Mouse (Mus musculus) retina, postnatal 7 days (tissue): ENCODE results near the gene Cnpy3.
"Not testable (repeated sequence)": the region's sequence is repeated elsewhere in the genome, so short reads cannot be mapped to it uniquely, and the experiment has no call there.

Source experiments
- DNase-seq: peaks from one replicate; pipeline ENCODE4 v3.0.0-alpha.2; 2012; ENCODE audit warnings: low read depth, low spot score

The Cnpy3 gene

DNA sequence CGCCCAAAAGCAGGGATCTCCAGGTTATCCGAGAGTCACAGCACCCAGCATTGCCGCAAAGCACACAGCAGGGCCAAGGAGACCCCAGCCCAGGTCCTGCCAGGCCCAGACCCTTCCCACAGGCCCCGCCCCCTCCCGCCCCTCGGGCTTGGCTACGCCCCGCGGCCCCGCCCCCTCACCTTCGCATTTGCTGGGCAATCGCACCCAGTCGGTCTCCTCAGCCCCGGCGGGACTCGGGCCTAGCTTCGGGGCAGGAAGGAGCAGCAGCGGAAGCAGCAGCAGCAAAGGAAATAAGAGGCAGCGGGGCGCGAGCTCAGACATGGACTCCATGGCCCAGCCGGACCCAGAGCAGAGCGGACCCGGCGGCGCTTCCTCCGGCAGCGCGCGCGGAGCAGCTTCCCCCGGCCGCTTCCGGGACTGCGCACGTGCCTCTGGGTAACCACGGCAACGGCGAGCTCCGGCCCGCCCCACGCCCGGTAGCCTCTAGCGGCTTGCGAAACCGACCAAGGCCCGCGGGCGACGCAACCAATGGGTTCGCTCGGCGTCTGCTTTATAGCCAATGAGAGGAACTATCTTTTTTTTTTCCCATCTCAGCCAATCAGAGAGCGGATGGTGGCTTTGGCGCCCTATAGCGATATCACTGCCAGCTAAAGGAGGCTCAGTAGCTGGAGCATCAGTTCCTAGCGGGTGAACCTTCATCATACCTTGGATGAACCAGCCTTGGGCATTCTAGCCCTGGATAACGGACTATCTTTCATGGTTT is at the start of gene Cnpy3:
Gene Cnpy3 (minus strand): TSS at position 421 of the 763 bp plus-strand sequence.
- peak; percentile 95 for DNase-seq

DNA sequence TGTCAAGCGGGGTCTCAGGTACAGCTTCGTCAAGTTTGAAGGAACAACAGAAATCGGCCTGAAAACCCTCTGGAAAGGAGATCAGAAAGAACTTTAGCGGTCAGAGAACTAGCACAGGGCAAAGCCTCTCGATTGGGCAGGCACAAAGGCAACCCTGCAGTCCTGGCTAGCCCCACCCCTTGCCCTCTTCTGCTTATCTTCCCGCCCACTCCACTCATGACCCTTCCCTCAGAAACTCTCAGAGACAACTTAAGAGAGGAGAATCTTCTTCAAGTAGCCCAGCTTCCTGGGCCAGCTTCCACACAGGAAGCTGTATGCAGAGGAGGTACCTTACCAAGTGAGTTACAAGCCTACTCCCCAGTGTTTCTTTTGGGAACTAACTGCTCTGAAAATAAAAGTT is 49.7 kb upstream of the Cnpy3 start:
- DNase-seq = no peak

GRCm38 (mm10) chr17:46799680-46800079 is 47.7 kb upstream of the Cnpy3 start:
- no peak for DNase-seq

- no peak for DNase-seq
Observed at GRCm38 (mm10) chr17:46797386-46797785, 45.4 kb upstream of the Cnpy3 start.

DNA sequence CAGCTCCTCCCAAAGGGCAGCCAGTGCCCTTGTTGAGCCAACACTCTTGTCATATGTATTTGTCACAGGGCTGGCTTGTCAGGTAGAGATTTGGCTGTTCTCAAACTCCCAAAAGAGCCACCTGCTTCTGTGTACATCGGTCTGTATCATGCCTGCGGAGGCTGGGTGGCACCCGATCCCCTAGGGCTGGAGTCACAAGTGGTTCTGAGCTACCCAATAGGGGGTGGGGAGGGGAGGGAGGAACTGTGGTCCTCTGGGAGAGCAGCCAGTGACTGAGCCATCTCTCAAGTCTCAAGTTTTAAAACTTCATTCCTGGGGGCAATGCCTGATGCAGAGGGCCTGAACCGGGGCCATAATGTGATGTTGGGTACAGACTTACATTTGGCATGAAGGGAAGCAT is 44.7 kb upstream of the Cnpy3 start:
- no peak for DNase-seq

GRCm38 (mm10) chr17:46792963-46793362 is 40.9 kb upstream of the Cnpy3 start:
- no peak for DNase-seq

GRCm38 (mm10) chr17:46787974-46788373 is 36.0 kb upstream of the Cnpy3 start:
- not testable (repeated sequence) for DNase-seq

- no peak for DNase-seq
Observed at GRCm38 (mm10) chr17:46786952-46787351, 34.9 kb upstream of the Cnpy3 start.

DNA sequence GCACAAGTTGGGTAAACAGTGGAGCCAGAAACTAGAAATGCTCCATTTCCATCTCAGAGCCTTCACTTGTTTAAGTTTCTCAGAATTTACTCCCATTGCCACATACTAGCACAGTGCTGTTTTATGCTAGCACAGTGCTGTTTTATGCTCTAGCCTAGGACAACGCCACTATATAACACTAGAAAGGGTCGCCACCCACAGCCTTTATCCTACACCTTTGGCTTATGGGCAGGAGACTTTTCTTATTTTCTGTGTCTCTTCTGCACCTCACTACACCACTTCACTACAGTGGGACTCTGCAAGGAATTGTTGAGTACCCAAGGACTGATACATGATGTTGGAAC is 31.2 kb upstream of the Cnpy3 start:
- no peak for DNase-seq

DNA sequence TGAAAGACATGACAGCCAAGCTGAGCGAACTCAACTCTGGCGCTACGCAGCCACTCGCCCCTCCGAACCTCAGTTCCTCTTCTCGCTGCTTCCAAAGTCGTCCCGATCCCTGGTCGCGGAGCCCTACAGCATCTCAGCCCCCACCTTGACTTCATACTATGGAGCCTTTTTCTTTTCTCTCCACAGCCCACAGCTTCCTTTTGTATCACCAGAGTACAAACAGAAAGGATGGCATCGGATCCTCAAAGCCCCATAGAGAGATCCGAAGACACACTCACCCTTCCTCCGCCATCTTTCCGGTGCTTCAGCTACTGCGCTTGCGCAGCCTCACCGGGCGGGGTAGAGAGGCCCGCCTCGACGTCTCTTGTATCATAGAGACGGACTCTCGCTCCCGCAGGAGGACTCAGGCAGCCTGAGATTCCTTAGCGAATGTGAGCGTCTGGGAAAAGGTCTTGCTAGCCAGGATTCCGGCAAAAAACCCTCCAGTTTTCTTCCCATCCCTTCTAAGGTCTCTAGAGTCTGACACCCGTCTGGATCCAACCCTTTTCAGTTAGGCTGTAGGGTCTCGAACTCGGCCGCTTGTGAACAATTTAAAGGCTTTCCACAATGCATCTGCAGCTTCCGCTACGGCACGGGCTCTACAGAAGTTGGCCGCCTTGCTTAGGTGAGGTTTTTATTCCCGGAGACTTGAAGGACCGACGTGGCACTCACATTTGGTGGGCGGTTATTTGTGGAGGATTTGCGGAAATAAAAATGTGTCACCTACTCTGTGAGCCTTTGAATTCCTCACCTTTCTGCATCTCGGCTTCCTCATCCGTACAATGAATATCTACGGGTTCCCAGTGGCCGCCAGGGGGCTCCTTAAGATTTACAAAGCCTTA is 30.6 kb upstream of the Cnpy3 start, which contains the start of gene Rpl7l1:
Gene Rpl7l1 (minus strand): TSS at position 332 of the 881 bp plus-strand sequence.
- peak; percentile 87 for DNase-seq

GRCm38 (mm10) chr17:46781876-46782275 is 29.9 kb upstream of the Cnpy3 start:
- DNase-seq = no peak

DNA sequence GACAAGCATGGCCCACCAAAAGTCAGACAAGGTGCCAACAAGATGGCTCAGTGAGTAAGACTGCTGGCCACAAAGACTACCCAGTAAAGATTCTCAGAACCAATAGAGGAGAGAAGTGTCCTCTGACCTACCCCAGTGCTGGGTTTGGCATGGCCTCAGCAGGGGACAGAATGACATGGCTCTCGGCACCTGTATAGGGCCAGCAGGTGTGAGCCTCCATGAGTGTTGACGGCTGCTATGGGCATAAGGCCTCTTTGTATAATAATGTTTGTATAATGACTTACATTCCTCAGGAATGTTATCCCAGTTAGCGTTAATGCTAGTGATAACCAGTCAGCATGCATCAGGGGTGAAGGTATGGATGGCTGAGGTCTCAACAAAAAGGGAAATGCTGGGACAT is 24.1 kb upstream of the Cnpy3 start:
- DNase-seq = no peak

- no peak for DNase-seq
Observed at GRCm38 (mm10) chr17:46775070-46775469, 23.1 kb upstream of the Cnpy3 start.

GRCm38 (mm10) chr17:46774131-46774472 is 22.1 kb upstream of the Cnpy3 start:
- no peak for DNase-seq

- no peak for DNase-seq
Observed at GRCm38 (mm10) chr17:46773278-46774130, 21.5 kb upstream of the Cnpy3 start.

- DNase-seq = peak; percentile 79
Observed at GRCm38 (mm10) chr17:46772404-46773277, 20.6 kb upstream of the Cnpy3 start, which contains the start of gene 2310039H08Rik. TSS of gene 2310039H08Rik (plus strand) at chr17:46772635.

- DNase-seq = no peak
Observed at GRCm38 (mm10) chr17:46772038-46772403, 20.0 kb upstream of the Cnpy3 start.

GRCm38 (mm10) chr17:46771616-46772015 is 19.6 kb upstream of the Cnpy3 start:
- DNase-seq = no peak

- no peak for DNase-seq
Observed at GRCm38 (mm10) chr17:46771025-46771424, 19.0 kb upstream of the Cnpy3 start.

- DNase-seq = no peak
Observed at GRCm38 (mm10) chr17:46770546-46770945, 18.5 kb upstream of the Cnpy3 start.

GRCm38 (mm10) chr17:46767868-46768267 is 15.9 kb upstream of the Cnpy3 start:
- no peak for DNase-seq
